Mouse (Mus musculus) A20 (cell line): ENCODE data around the gene Bscl2.

Experiments
- DNase-seq: peaks from one replicate; pipeline ENCODE4 v3.0.0-alpha.2; 2011; ENCODE audit warnings: low read depth, low spot score

The Bscl2 gene

GRCm38 (mm10) chr19:8871267-8872186 lies 34.3 kb downstream of the Bscl2 start, which contains the start of gene Ubxn1:
Ubxn1 (plus strand) TSS chr19:8871496.
- DNase-seq, result peak; percentile 96

DNA sequence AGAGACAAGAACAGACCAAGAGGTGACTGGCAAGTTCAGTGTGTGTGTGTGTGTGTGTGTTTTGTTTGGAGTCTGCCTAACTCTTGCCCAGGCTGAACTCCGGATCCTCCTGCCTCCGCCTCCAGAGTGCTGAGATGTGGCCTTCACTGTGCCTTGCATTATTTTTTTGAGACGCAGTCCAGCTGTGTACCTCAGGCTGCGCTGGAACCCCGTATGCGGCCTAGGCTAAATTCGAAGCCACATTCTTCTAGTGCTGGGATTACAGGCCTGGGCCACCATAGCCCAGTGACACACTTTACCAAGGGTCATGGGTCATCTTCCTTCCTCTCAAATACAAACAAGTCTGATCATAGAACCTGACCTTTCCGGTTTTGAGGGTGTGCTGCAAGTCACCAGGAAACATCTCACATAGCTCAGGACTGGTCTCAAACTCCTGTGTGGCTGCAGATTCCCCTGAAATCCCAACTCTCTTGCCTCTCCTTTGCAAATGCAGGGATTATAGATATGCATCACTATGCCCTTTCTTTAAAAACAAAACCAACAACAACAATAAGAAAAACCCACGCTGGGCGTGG lies 35.1 kb downstream of the Bscl2 start:
- DNase-seq, result no peak

- DNase-seq, result no peak
Measured at GRCm38 (mm10) chr19:8875031-8875430, 37.8 kb downstream of the Bscl2 start.

DNA sequence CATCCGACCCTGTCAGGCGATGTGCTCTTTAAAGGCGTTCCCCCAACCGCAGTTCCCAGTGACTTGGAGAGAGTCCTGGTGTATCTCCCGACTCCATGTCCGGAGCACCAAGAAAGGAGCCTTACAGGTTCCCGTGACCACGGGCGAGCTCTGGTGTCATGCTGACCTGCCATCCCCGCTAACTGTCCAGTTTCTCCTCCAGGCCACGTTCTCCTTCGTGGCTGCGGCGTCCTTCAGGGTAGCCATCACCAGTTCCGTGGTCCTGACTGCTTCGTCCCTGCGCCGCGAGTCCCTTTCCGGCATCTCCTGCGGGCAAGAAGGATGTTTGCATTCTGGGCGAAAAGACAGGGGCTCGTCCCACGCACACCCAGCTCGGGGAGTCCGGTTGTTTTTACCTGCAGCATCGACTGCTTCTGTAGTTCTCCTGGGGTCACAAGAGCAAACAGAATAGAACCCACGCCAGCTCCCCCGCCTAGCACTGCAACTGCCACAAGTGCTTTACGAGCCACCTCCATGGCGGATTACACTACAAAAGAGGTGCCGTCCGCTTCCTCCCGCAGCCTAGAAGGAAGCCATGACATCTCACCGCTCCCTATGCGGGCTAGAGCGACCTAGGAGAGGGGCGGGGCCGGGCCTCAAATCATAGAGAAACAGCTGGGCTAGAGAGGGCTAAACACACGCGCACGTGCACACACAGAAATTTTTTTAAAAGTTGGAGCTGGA lies 43.2 kb downstream of the Bscl2 start, which contains the start of gene Uqcc3:
Uqcc3 (minus strand) TSS at position 613 of the 723 bp plus-strand sequence.
- DNase-seq, result peak; percentile 91

- no peak for DNase-seq
Measured at GRCm38 (mm10) chr19:8881034-8881392, 43.7 kb downstream of the Bscl2 start.

DNA sequence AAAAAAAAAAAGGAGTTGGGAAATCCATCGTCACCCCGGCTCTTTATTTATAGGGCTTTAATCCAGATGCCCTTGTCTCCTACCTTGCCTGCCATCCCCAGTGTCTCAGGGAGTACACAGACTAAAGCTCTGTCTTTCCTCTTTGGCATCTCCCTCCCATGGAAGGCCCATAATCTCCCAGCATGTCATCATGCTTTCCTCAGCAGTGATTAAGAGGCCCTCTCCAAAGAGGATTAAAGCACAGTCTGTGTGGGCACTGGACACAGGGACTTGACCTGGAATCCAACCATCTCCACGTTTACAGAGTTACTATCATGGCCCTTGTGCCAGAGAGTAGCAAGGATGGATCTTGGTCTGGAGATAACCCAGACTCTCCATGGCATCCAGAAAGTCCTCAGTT lies 46.3 kb downstream of the Bscl2 start, which contains the start of the genes Lbhd1 and Gm49403:
Lbhd1 (plus strand) TSS at position 117 of the 400 bp plus-strand sequence.
Gm49403 (plus strand) TSS at position 315 of the 400 bp plus-strand sequence.
- DNase-seq, result no peak

- DNase-seq, result peak; percentile 37
Measured at GRCm38 (mm10) chr19:8886916-8887584, 49.8 kb downstream of the Bscl2 start.

DNA sequence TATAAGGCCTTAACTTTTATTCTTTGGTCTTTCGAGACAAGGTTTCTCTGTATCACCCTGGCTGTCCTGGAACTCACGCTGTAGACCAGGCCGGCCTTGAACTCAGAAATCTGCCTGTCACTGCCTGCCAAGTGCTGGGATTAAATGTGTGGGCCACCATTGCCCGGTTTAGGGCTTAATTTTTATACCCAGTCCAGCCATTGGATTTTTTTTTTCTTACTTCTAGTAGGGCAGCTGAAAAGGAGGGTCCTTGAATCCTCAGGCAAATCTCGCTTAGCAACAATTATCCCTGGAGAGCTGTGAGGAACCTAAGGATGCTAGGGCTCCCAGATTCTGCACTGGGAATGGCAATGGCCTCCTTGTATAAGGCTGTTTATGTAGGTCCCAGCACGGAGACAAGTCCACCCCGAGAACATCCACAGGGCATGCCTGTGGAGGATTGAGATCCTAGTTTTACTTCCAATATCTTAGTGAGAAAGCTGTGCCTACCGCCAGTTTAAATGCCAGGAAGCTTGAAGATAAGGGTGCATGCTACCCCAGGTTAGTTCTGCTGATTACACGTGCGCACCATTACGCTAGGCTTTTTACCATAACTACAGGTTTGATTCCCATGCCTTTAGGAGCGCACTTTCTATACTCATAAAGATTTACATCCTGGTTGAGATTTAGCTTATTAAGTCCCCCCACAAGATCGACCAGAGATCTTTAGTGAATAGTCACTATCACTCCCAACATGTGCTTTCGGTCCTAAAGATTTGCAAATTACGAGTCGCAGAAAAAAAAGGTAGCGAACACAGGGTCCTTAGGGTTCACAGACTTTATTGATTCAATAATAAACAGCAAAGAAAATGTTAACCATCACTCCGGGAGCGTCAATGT lies 50.6 kb downstream of the Bscl2 start:
- peak; percentile 47 for DNase-seq

DNA sequence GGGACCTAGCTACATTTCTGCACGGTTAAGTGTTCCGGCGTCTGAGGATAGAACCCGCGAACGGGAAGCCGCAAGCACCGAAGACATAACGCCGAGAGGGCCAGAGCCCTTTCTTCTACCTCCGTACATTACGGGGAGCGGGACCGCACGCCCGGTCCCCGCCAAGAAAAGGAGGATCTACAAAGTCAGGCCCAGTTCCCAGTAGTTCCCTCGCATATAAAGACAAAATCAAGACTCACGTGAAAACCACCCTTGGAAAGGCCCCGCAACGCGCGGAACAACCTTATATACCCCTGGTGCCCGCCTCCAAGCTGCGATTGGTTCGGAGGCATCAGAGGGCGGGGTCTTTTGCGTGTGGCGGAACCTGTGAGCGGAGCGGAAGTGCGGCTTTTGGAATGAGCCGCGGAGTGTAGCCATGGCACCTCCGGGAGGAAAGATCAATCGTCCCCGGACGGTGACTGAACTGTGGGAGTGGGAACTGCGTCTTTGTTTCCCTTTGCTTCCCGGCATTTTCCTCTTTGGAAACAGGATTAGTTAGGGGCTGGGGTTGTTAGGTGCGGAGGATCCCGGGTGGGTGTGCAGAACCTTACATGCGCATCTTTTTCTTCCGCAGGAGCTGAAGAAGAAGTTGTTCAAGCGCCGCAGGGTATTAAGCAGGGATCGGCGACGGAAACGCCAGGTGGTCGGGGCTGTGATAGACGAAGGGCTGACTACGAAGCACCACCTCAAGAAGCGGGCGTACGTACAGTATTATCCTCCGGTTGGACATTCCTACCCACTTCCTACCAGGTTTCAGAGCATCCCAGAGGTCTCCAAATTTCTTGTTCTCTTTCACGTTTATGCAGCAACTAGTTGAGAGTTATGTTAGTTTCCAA lies 51.5 kb downstream of the Bscl2 start, which contains the start of the genes 1810009A15Rik and Gm49416:
1810009A15Rik (plus strand) TSS at position 343 of the 875 bp plus-strand sequence.
Gm49416 (plus strand) TSS at position 416 of the 875 bp plus-strand sequence.
- peak; percentile 98 for DNase-seq

GRCm38 (mm10) chr19:8892829-8893766 lies 55.8 kb downstream of the Bscl2 start, which contains the start of gene Ints5:
Ints5 (plus strand) TSS chr19:8893005.
- DNase-seq, result peak; percentile 91

DNA sequence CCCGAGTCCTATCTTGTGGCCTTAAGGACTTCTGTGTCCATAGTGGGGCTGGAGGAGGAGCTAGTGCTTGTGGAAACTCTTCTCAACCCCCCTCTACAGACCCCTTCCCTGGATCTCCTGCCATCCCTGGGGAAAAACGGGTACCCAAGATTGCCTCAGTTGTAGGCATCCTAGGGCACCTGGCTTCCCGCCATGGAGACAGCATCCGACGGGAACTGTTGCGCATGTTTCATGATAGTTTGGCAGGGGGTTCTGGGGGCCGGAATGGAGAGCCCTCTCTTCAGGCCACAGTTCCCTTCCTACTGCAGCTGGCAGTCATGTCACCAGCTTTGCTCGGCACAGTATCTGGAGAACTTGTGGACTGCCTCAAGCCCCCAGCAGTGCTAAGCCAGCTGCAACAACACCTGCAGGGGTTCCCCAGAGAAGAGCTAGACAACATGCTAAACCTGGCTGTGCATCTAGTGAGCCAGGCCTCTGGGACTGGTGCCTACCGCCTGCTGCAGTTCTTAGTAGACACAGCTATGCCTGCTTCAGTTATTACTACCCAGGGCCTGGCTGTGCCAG lies 58.2 kb downstream of the Bscl2 start:
- peak; percentile 84 for DNase-seq

DNA sequence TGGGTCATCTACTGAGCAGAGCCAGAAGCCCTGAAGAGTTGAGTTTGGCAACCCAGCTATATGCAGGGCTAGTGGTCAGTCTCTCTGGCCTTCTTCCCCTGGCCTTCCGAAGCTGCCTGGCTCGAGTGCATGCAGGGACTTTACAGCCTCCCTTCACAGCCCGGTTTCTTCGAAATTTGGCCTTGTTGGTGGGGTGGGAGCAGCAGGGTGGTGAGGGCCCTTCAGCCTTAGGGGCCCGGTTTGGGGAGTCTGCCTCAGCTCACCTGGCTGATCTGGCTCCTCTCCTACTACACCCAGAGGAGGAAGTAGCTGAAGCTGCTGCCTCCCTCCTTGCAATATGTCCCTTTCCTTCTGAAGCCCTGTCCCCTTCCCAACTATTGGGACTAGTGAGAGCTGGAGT lies 59.0 kb downstream of the Bscl2 start:
- DNase-seq, result peak; percentile 63

GRCm38 (mm10) chr19:8897211-8897864 lies 60.1 kb downstream of the Bscl2 start:
- peak; percentile 72 for DNase-seq

DNA sequence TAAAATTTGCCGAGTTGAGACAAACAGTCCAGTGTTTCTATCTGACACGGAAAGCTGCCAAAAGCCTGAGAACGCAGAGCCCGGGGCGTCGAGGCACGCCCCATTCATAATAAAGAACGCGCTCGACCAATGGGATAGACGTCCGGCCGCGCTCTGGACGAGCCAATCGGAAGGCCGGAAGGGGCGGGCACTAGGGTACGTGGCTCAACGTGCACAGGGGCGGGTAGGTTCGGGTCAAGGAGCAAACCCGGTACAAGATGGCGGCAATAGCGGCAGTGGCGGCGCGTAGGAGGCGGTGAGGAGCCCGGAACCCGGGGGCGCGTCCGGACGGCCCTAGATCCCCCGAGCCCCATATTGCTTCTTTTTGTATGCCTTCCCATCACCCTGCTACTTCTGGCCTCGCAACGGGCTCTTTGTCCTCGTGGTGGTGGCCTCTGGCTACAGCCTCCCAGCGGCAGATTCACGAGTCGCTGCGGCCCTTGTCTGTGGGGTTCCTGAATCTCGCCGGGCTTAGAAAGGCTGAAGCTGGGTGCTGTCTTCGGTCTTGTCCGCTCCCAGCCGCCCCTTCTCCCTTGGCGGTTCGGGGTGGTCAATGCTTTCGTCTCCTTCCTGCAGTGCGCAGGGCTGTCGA lies 60.7 kb downstream of the Bscl2 start, which contains the start of gene Ganab:
Ganab (plus strand) TSS at position 207 of the 631 bp plus-strand sequence.
- peak; percentile 98 for DNase-seq
